Mouse (Mus musculus): ENCODE measurements at regions not wholly inside any gene's neighbourhood (a gene's known extent, or its start where the extent isn't known, plus 50 kb on each side); places are given as distances from the start of the nearest gene placed in this dataset.

GRCm38 (mm10) chr5:148647644-148648043, 95.1 kb upstream of the Ubl3 start:
- intact Hi-C loops (cut with DNase I), result no loop called here
- no peak overlapping the region for H3K4me3 ChIP-seq
- no peak for DNase-seq
- no peak overlapping the region for H3K27ac ChIP-seq
- TF ChIP-seq CTCF (IDR thresholded peaks at IDR 0.05), result no peak

GRCm38 (mm10) chr5:148645772-148646171, 93.2 kb upstream of the Ubl3 start:
- DNase-seq, result no peak
- Histone ChIP-seq H3K4me3 (no peak overlapping the region), H3K27ac (peak overlapping the region; percentile 38; the same call in 1 of the 2 replicates)
- intact Hi-C loops (cut with DNase I), result no loop called here
- TF ChIP-seq CTCF (IDR thresholded peaks at IDR 0.05), result no peak

DNA sequence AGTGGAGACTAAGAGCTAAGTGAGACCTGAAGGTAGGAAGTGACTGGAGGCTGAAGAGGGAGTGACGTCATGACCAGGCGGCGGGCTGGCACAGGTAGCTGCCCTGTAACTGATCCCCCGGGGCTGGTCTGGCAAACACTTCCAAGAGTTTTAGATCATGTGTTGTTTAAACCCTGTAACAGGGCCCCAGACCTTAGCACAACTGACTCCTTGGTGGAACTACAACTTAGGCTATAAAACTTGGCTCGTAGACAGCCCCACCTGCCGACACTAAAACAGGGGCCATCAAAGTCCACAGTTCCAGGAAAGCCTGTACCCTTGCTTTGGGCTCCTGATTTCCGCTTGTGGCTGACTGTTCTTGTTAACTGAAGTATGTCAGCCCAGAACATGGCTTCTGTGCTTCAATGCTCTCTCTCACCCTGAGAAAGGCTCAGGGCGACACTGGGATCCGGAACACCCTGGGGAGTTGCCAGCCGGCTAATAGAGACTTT, 92.6 kb upstream of the Ubl3 start:
- TF ChIP-seq CTCF (IDR thresholded peaks at IDR 0.05), result no peak
- intact Hi-C loops (cut with DNase I), result no loop called here
- Histone ChIP-seq H3K4me3 (no peak overlapping the region), H3K27ac (peak overlapping the region; percentile 38; the same call in 1 of the 2 replicates)
- DNase-seq, result no peak

DNA sequence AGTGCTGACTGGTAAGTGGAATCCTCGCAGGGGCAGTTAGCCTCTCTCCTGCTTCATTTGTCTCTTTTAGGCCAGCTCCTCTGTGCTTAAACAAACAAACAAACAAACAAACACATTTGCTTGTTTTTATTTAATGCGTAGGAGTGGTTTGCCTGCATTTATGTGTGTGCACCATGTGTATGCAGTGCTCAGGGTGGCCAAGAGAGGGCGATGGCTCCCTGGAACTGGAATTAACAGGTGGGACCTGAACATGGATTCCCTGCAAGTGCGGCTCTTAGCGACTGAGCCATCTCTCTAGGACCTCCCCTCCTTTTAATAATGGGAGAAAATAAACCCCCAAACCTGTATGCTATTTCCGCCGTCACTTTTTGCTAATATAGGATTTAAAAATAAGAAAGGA, 91.8 kb upstream of the Ubl3 start:
- peak; percentile 18 for TF ChIP-seq CTCF (IDR thresholded peaks at IDR 0.05)

DNA sequence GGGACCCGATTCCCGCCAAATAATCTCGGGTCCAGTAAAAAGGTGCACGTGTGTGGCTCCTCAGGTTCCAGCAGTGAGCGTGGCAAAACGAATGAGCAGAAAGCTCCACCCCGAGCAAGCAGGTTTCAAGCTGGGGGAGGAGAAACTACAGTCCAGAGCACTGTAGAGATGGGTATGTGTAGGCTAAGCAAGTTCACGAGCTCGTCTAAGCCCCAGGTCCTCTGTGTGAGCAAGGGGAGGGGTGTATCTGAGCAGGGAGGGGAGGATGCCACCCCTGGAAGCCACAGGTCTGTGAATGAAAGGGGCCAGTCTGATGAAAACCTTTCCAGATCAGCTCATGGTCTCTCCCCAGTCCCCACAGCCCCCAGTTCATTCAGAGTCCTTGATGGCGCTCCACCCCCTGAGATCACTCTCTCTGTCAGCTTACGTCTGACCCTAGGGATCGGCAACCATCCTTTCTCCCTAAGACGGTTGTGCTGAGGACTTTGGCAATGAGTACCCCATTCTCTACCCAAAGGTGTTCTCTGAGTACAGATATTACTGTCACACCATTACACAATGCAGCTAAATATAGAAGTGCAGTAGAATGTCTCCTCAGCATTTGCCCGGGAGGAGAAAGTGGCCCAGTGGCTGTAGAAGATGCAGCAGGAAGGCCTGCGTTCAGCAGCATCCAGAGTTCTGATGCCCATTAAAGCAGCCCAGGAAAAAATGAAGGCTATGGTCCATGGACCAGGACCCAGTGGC, 89.2 kb upstream of the Ubl3 start:
- no peak overlapping the region for H3K4me3 ChIP-seq

More for the DNA sequence above, 91.8 kb upstream of the Ubl3 start:
- H3K4me3 ChIP-seq, result no peak overlapping the region
- no peak overlapping the region for H3K27ac ChIP-seq
- no peak for DNase-seq
- intact Hi-C loops (cut with DNase I), result no loop called here

DNA sequence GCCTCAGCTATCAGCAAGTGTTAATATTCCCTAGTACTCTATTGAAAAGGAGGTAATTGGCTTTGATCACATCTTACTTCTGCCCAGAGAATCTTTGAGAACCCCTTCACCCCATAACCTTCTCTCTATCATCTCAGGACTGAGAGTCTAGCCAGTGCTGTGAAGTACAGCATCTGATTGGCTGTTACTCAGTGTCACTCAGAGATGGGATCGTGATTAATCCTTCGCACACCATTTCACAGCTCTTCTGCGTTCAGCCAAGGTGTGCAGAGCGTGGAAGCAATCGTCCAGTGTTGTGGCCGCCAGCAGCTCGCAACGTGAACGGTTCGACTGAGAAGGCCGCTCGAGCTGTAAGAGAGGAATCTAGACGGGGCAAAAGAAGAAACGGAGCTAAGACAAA, 87.9 kb upstream of the Ubl3 start:
- no peak for DNase-seq
- H3K4me3 ChIP-seq, result no peak overlapping the region
- intact Hi-C loops (cut with DNase I), result no loop called here
- TF ChIP-seq CTCF (IDR thresholded peaks at IDR 0.05), result no peak
- H3K27ac ChIP-seq, result no peak overlapping the region

More for the DNA sequence above, 89.2 kb upstream of the Ubl3 start:
- TF ChIP-seq CTCF (IDR thresholded peaks at IDR 0.05), result no peak
- intact Hi-C loops (cut with DNase I), result no loop called here
- no peak for DNase-seq
- no peak overlapping the region for H3K27ac ChIP-seq

DNA sequence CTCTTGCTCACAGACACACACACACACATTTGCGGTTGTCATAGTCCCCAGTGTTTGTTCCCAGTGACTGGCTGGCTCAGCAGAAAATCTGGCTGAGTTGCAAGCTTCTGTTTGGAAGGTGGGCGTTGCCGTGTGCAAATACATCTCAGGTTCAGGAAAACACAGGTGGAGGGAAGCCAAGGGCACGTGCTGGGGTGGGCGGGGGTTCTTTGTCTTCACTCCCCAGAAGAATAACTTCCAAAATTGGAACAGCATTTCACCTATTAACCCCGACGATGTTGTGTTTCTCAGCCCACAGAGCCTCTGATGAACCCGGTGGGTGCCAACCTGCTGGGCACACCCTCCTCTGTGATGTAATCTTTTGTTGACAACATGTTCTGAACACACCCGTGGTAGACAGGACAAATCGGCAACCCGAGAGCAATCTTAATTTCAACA, 82.3 kb upstream of the Ubl3 start:
- no peak overlapping the region for H3K27ac ChIP-seq
- DNase-seq, result no peak
- no peak overlapping the region for H3K4me3 ChIP-seq
- no peak for TF ChIP-seq CTCF (IDR thresholded peaks at IDR 0.05)
- intact Hi-C loops (cut with DNase I), result no loop called here

DNA sequence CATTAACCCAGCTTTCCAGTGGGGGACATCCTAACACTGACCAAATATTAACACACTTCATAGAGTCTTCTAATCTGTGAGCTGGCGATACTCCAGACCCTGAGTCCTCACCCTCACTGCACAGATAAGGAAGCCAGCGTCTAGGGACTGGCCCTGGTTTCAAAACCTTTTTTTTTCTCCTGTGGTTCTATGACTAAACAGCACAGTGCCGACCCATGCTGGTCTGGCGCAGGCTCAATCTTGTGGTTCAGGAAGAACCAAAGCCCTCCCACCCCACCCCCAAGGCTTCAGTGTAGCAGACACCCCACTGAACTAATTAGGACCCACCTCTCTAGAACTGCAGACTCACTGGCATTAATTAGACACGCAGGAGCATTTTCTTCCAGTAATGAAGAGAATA, 81.4 kb upstream of the Ubl3 start:
- intact Hi-C loops (cut with DNase I), result no loop called here
- Histone ChIP-seq H3K4me3 (no peak overlapping the region), H3K27ac (no peak overlapping the region)
- TF ChIP-seq CTCF (IDR thresholded peaks at IDR 0.05), result no peak
- no peak for DNase-seq

GRCm38 (mm10) chr5:148633331-148633730, 80.7 kb upstream of the Ubl3 start:
- intact Hi-C loops (cut with DNase I), result no loop called here
- H3K4me3 ChIP-seq, result no peak overlapping the region
- no peak for TF ChIP-seq CTCF (IDR thresholded peaks at IDR 0.05)
- H3K27ac ChIP-seq, result no peak overlapping the region
- DNase-seq, result peak; percentile 36

GRCm38 (mm10) chr5:148632516-148633170, 80.1 kb upstream of the Ubl3 start:
- no peak for TF ChIP-seq CTCF (IDR thresholded peaks at IDR 0.05)
- DNase-seq, result peak; percentile 48
- intact Hi-C loops (cut with DNase I), result no loop called here
- Histone ChIP-seq H3K4me3 (no peak overlapping the region), H3K27ac (no peak overlapping the region)

GRCm38 (mm10) chr5:148631566-148631965, 79.0 kb upstream of the Ubl3 start:
- intact Hi-C loops (cut with DNase I), result no loop called here
- no peak for TF ChIP-seq CTCF (IDR thresholded peaks at IDR 0.05)

GRCm38 (mm10) chr5:148626014-148626413, 73.4 kb upstream of the Ubl3 start:
- no peak for TF ChIP-seq CTCF (IDR thresholded peaks at IDR 0.05)
- no peak for DNase-seq
- intact Hi-C loops (cut with DNase I), result no loop called here

More at GRCm38 (mm10) chr5:148631566-148631965, 79.0 kb upstream of the Ubl3 start:
- no peak for DNase-seq
- Histone ChIP-seq H3K4me3 (no peak overlapping the region), H3K27ac (no peak overlapping the region)

DNA sequence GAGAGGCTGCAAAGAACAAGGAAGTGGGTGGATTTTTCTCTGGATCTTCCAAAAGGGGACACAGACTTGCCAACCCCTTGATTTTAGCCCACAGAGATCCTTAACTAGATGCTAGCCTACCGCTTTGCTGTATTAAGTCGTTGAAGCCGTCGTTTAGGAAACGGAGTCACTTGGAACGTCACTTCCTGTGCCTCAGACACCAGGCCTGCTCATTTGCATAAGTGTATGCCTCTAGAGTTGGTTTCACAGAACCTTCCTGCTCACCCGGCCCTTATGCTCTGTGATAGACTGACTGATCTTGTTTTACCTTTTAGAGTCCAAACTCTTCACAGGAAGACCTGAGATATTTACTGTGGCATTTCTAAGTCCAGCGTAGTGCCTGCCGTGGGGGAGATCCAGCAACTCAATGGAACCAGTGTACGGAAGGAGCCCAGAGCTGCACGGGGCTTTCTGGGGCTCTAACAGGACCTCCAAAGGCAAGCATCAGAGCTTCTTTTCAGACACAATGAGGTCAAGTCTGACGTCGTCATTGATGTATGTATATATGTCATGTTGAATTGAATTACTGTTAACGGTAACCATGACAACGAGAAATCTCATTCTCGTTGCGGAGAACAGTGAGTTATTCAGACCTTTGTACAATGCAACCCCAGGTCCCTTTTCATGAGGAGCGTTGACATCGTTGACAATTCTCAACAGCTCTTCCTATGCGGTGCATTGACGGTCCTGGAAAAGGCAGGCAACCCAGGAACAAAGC, 72.2 kb upstream of the Ubl3 start:
- H3K27ac ChIP-seq, result no peak overlapping the region
- TF ChIP-seq CTCF (IDR thresholded peaks at IDR 0.05), result no peak

More at GRCm38 (mm10) chr5:148626014-148626413, 73.4 kb upstream of the Ubl3 start:
- H3K27ac ChIP-seq, result no peak overlapping the region
- H3K4me3 ChIP-seq, result no peak overlapping the region

More for the DNA sequence above, 72.2 kb upstream of the Ubl3 start:
- no peak for DNase-seq
- no peak overlapping the region for H3K4me3 ChIP-seq
- intact Hi-C loops (cut with DNase I), result no loop called here
